9 mouse cellular contexts compared by ENCODE assay signal in genomic region chr5:101703374-101704260, GRCm38 (mm10). TPM values are rescaled to one million over a fixed set of nuclear protein-coding genes. Genes with fewer than 3 reads are reported as not detected.
DNase-seq lines count a peak whose midpoint lies in the region; ATAC-seq lines count a peak whose summit lies in the region.
"Had no signal": no experiment of that assay in that cellular context is flagged by ENCODE, and none has a peak within 500 bp of the region (broad histone marks: within the 10 kb centered on the region; RNA-seq: fewer than 3 reads in every experiment).

No protein-coding gene starts in this region.

- WGBS in limb, embryonic 12.5 days, result 66% methylated on average over 24 of the region's 25 CpGs
- 78% methylated on average over 24 of the region's 25 CpGs for WGBS in forebrain, embryonic 12.5 days

- no peaks in the 10 kb centered on the region for H3K36me3 ChIP-seq in limb, embryonic 12.5 days
- no peaks in the 10 kb centered on the region for H3K36me3 ChIP-seq in forebrain, embryonic 12.5 days (replicated peaks)
- H3K36me3 ChIP-seq: forebrain, embryonic 15.5 days had no signal

- peak overlapping the region; percentile 10 for H3K4me2 ChIP-seq in limb, embryonic 12.5 days
- H3K4me2 ChIP-seq in forebrain, embryonic 12.5 days, result no peak overlapping the region
- H3K4me2 ChIP-seq: forebrain, embryonic 15.5 days had no signal

- no peak overlapping the region for H3K27ac ChIP-seq in limb, embryonic 12.5 days
- no peak overlapping the region for H3K27ac ChIP-seq in forebrain, embryonic 12.5 days
- H3K27ac ChIP-seq: forebrain, embryonic 15.5 days had no signal

- no peak overlapping the region for H3K4me3 ChIP-seq in limb, embryonic 12.5 days (replicated peaks)
- no peak overlapping the region for H3K4me3 ChIP-seq in forebrain, embryonic 12.5 days (replicated peaks)
- H3K4me3 ChIP-seq: forebrain, embryonic 15.5 days had no signal

- H3K9ac ChIP-seq in limb, embryonic 12.5 days (replicated peaks), result no peak overlapping the region
- no peak overlapping the region for H3K9ac ChIP-seq in forebrain, embryonic 12.5 days
- H3K9ac ChIP-seq: forebrain, embryonic 15.5 days had no signal

- H3K9me3 ChIP-seq in limb, embryonic 12.5 days, result no peaks in the 10 kb centered on the region
- H3K9me3 ChIP-seq in forebrain, embryonic 12.5 days, result no peaks in the 10 kb centered on the region
- H3K9me3 ChIP-seq: forebrain, embryonic 15.5 days had no signal

- DNase-seq in CD4-positive, CD25-positive, alpha-beta regulatory T cell, adult 2 months (ENCODE audit: low read depth, low spot score), result peak; percentile 20
- DNase-seq in layer of hippocampus, adult 11-12 months (ENCODE audit: low spot score), result peak; percentile 12
- no peak for DNase-seq in layer of hippocampus, postnatal 14 days (ENCODE audit: low spot score in 2 of 2)
- peak; percentile 75 for DNase-seq in R1 (ENCODE audit: low read depth, low spot score)
- DNase-seq in embryo, embryonic 9.5 days (ENCODE audit: extremely low spot score), result no peak

- 0 out of 2 replicates have a peak, but pooled peaks cover 5% of the 10 kb centered on the region for H3K4me1 ChIP-seq in limb, embryonic 12.5 days (replicated peaks)
- no peaks in the 10 kb centered on the region for H3K4me1 ChIP-seq in forebrain, embryonic 12.5 days
- H3K4me1 ChIP-seq: forebrain, embryonic 15.5 days had no signal

- no peak for ATAC-seq in CD4-positive, CD25-positive, alpha-beta regulatory T cell, adult 4 months
- ATAC-seq in limb, embryonic 12.5 days (ENCODE audit: insufficient number of reproducible peaks, insufficient read depth, low FRiP score, low TSS enrichment, low read depth), result no peak
- ATAC-seq in forebrain, embryonic 12.5 days (ENCODE audit: low FRiP score), result no peak
- ATAC-seq: forebrain, embryonic 15.5 days had no signal

- H3K27me3 ChIP-seq in limb, embryonic 12.5 days, result peaks cover 12% of the 10 kb centered on the region; the same call in 1 of the 2 replicates
- H3K27me3 ChIP-seq in forebrain, embryonic 12.5 days, result peaks cover 8% of the 10 kb centered on the region
- H3K27me3 ChIP-seq: forebrain, embryonic 15.5 days had no signal

RNA-seq across cellular contexts. Expression of gene Nkx6-1, which starts 38.8 kb away (rescaled TPM):
- polyA plus RNA-seq in CD4-positive, CD25-positive, alpha-beta regulatory T cell, adult 4 months (2017; shearing (Covaris generic)), result not detected
- under 1 TPM; 0.48 to 0.60 TPM for total RNA-seq in layer of hippocampus, postnatal 14 days (2021)
- polyA plus RNA-seq in limb, embryonic 12.5 days (2016; fragmentation: Nextera tagmentation; extraction: Ambion mirVana), result 0.13 TPM in 1 of 2 replicates, not detected in the other
- polyA plus RNA-seq in forebrain, embryonic 12.5 days (2016; fragmentation: Nextera tagmentation; extraction: Ambion mirVana), result 0.40 and 0.50 TPM in 2 replicates

Comparison
In these comparisons a context has a peak if more than half of its experiments do, and no peak if none do; other contexts are left out.
1. DNase-seq: peak in CD4-positive, CD25-positive, alpha-beta regulatory T cell, adult 2 months (single experiment), layer of hippocampus, adult 11-12 months (single experiment) and R1 (single experiment); none in layer of hippocampus, postnatal 14 days (0 of 2) and embryo, embryonic 9.5 days (single experiment).